Mouse (Mus musculus) CD4-positive helper T cell, adult 2 months (primary cell): ENCODE results near the gene Fars2.

ENCODE experiments used
- DNase-seq: peaks from one replicate; pipeline ENCODE4 v3.0.0-alpha.2; 2012; ENCODE audit warnings: low read depth, missing footprints, low spot score

Fars2 gene

DNA sequence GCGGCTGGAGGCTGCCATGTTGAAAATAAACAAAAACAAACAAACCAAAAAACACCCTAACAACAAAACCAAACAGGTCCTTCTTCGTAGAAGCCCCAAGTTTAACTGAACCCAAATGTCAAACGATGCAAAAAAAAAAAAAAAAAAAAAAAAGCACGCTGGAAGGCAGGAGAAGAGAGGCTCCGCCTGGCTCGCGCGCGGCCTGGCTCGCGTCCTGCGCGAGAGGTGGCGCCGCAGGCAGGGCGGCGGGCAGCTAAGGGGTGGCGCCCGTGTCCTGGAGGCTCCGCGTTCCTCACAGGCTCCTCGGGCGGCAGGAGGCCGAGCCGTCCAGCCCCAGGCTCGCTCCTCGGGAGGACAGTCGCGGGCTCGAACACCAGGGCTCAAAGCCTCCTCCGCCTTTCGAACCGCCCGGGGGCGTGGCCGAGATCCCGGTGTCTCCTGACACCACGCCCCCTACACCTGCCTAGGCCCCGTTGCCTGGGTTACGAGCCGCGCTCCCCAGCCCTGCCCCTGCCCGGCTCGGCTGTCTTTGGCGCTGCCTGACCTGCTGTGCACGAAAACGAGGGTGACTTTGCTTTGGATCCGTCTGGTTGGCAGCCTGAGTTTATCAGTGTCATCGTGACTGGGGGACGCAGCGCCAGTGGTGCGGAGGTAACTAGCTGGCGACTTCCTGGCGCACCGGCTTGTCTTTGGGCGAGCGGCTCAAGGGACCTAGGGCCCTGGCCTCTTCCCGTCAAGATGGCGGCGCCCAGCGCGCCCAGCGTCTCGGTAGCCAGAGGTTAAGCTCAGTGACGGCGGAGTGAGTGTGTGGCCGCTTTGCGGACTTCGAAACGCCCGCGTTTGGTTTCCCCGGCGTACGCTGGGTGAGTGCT lies at the start of gene Fars2, which contains the start of gene Lyrm4:
Gene Fars2 (plus strand): TSS at position 270 of the 872 bp plus-strand sequence.
Gene Lyrm4 (minus strand): TSS at position 384 of the 872 bp plus-strand sequence.
- DNase-seq, result peak; percentile 96

DNA sequence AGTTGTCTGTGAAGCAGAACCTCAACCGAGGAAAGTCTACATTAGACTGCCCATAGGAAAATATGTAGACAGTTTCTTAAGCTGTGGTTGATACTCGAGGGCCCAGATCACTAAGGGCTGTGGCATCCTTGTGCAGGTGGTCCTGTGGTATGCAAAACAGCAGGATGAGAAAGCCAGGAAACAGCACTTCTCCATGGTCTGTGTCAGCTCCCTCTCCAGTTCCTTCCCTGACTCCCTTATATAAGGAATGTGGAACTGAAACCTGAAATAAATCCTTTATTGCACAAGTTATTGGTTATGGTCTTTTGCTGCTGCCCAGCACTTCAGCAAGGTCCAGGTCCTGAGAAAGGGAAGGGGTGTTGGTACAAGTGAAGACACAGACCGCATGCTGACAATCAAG lies 42.7 kb upstream of the Fars2 start:
- no peak for DNase-seq

DNA sequence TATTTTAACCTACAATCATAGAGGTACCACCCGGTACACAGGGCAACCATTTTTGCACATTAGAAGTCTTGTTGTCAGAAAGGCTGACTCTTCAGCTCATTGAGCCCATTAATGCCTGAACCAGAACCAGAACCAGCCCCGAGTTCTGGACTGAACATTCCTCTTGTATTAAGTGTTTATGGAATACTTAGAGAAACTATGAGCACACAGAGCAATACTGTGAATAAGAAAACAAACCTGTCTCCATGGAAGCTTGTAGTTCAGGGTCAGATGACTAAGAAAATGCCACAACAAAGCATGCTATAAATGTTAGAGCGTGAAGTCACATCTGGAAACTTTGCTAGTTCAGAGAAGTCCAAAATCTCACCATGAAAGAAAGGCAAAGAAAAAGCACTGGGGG lies 35.6 kb upstream of the Fars2 start:
- DNase-seq, result no peak

- DNase-seq, result no peak
Observed at GRCm38 (mm10) chr13:36084701-36085100, 32.5 kb upstream of the Fars2 start.

DNA sequence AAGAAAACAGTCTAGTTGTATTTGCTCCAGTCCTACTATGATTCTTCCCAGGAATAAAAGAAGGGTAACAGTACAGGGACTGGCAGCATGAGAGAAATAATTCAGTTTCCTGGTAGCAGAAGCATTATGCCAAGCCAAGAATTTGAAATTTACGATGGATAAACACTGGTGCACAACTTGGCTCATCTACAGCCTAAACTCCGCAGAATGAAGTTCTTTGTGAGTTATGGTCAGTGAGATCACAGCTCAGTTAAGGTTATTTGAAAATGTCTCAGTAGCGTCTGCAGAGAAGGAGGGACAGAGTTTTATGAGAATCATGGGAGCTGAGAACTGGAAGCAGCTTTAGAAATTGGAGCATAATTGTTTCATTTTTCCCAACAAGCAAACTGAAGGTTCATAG lies 31.2 kb upstream of the Fars2 start:
- no peak for DNase-seq

DNA sequence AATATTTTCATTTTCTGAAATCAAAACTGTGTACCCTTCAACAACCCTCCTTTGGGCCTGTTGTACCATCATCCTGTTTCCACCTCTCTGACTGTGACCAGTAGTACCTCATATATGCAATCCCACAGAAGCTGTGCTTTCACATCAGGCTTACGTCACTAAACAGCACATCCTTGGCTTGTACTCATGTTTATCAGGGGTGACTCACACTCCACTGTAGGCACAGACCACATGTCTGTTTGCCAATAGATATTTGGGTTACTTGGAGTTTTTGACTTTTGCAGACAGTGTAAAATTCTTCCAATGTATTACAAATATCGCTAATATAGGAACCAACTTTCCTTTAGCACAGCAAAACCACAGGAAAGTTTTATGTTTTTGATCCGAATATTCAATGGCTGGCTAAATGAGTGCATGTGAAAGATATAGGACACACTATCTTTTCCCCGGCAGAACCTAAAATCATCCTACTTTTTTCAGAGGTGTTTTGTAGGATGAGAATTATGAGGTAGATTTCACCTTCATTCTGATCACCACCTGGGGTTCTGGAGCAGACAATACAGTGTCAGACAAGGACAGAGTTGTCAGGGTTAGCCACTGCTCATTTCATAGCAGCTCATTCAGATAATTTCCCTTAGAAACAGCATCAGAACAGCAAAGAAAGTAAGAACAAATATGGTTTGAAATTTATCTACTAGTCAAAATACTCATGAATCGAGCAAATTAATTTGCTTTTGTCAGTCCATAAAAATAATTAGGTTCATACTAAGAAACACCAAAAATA lies 30.4 kb upstream of the Fars2 start:
- no peak for DNase-seq

- DNase-seq, result no peak
Observed at GRCm38 (mm10) chr13:36087427-36087826, 29.8 kb upstream of the Fars2 start.

DNA sequence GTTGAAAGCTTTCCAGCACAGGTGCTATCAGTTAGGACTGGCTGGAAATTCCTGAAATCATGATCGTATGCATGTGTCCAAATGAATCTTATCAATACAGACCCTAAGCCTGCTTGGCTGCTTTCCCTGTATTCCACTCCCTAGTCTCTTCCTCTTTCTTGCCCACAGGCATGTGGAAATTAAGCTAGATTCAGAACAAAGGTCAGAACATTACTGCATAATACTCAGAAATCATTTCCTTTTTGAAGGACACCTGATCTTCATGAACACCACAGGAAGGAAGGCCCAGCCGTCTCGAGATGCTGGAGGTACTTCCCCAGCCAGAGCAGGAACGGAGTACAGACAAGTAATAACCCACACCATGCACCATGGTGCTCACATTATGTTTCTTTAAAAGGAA lies 29.0 kb upstream of the Fars2 start:
- DNase-seq, result peak; percentile 7

DNA sequence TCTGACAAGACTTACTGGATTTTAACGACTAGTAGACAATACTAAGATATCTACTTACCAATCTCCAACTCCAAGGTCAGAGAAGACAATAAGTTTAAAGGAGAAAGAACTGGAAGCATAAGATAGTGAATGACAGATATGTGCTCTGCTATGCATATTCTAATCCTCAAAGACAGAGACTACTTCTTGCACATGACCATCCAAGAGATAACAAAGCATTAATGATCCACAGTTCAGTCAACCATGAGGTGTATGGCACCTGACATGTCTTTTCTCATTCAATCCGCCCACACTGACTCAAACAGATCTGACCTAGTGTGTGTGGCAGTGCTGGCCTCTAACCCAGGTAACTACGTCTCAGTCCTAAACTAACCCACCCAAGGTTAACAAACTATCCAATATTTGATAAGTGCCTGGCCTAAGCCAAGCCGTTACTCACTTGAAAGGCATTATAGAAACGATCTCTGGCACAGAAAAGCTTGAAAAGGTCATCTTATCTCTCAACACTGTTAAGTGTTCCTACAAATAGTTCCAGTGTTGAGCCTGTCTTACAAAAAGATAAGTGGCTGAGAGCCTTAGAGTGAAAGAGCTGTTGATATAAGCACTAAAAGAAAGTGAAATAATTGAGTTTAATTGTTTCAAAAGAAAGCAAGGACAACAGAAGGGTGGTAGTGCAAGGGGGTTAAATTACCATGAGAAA lies 20.4 kb upstream of the Fars2 start:
- no peak for DNase-seq

DNA sequence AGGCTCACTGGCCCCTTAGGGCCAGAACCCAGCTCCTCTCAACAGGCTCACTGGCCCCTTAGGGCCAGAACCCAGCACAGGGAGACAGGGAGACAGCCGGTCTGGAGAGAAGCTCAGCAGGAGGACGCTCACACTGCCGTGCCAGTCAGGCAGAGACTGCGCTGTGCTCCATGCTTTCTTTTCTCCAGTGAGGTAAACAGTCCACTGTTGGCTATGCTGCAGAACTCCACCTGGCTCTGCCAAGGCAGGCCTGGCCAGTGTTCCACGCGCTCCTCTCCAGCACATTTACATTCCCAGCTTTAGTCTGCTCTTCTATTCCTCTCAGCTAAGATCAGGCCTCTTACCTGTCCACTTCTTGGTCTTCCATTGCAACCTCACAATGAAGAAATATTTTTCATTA lies 11.6 kb upstream of the Fars2 start:
- no peak for DNase-seq

GRCm38 (mm10) chr13:36108528-36108927 lies 8.7 kb upstream of the Fars2 start:
- DNase-seq, result no peak

DNA sequence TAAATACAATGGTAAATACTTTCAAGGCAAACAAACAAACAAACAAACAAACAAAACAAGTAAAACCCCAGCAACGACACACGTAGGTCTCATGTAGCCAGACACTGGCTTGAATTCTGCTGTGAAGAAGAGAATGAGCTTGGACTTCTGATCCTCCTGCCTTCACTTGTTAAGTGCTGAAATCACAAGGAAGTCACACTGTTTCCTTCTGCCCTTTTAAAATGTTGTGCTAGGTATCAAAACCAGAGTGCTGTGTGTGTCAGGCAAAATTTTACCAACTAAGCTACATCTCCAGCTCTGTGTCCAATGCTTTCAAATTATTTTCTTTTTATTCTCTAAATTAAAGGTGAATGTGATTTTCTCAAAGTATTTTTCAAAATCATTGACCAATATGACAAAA lies 5.9 kb upstream of the Fars2 start:
- no peak for DNase-seq

DNA sequence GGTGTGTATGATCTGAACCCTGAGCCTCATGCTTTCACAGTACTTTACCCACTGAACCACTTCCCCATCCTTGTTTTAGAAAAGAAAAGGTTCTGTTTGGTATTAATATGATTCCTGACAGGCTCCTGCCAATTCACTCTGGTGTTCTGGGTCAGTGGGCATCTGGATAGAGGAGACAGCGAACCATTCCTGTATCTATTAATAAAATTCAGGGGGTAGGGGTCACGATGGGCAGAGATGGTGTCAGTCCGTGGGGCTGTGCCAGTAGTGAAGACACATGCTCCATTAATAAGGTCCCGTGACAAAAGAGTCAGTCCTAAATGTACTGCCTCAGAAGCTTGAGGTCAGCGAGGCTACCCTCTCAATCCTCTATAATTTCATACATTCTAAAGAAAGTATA lies 4.0 kb upstream of the Fars2 start:
- DNase-seq, result no peak

GRCm38 (mm10) chr13:36116520-36117142 lies 581 bp upstream of the Fars2 start:
- DNase-seq, result no peak

DNA sequence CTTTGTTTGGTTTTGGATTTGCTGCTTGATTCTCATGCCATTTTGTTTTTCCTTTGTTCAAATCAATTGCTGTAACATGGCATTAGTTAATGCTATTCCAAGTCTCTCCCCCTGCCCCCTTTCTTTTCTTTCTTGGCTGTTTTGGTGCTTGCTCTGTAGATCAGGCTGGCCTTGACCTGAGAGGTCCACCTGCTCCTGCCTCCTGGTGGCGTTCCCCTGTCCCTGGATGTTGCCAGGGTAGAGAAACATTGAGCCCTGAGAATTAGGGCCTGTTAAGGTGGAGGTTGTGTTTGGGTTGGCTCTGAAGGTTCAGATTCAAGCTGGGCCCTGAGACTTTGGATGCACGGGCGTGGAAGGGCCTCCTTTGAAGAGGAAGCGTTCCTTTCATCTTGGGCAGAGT lies 2.5 kb downstream of the Fars2 start:
- DNase-seq, result no peak

DNA sequence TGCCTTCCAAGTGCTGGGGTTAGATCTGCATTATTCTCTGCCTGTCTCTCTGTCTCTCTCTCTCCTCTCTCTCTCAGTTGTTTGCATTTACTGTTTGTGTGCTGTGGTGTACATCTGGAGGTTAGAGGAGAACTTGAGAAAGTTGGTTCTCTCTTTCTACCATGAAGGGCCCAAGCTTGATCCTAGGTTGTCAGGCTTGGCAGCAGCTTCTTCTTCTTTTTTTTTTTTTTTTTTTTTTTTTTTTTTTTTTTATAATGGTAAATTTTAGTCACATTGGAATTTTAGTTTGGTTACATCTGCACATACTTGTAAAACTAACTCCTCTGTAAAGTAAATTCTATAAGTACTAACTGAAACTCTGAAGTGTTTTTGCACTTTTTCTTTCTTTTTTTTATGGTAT lies 3.4 kb downstream of the Fars2 start:
- DNase-seq, result no peak

- DNase-seq, result no peak
Observed at GRCm38 (mm10) chr13:36129360-36130054, 12.3 kb downstream of the Fars2 start.

- DNase-seq, result no peak
Observed at GRCm38 (mm10) chr13:36131401-36131800, 14.2 kb downstream of the Fars2 start.

GRCm38 (mm10) chr13:36131992-36132649 lies 14.9 kb downstream of the Fars2 start:
- peak; percentile 6 for DNase-seq

- no peak for DNase-seq
Observed at GRCm38 (mm10) chr13:36139703-36140102, 22.5 kb downstream of the Fars2 start.
